Mouse (Mus musculus) ES-E14 (cell line): ENCODE results near the gene Kctd14.

ENCODE experiments used
- HCFC1 ChIP-seq: IDR thresholded peaks from 2 replicates; pipeline ENCODE4 v1.6.1; 2012; ENCODE audit warnings: low read length, inconsistent platforms, borderline replicate concordance; ENCODE audit not compliant: insufficient read depth
- ZNF384 ChIP-seq: IDR thresholded peaks from 2 replicates; pipeline ENCODE4 v1.6.1; 2012; ENCODE audit warnings: low read depth, low read length, inconsistent platforms

DNA sequence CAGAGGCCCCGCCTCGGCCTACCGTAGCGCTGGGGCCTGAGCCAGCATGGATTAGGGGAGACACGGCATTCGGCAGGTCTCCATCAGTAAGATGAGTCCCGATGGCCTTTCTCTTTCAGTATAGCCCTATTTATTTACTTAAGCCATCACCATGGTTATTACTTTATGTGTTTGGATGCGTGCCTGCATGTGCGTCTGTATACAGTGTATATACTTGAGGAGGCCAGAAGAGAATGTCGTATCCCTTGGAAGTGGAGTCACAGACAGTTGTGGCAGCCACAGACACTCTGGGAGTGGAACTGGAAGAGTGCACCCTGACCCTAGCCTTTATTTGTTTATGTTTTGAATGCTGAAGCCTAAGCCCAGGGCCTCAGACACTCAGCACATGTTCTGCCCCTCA is 44.0 kb upstream of the Kctd14 start:
- TF ChIP-seq HCFC1 (no peak), ZNF384 (no peak)
